Mouse (Mus musculus) erythroblast, embryonic 14.5 days (primary cell): ENCODE results near the gene Klk9.

Experiments
- GATA1 ChIP-seq: IDR thresholded peaks from 2 replicates; pipeline ENCODE4 v1.6.1; 2012; ENCODE audit warnings: low read length, inconsistent platforms, mixed read lengths
- TAL1 ChIP-seq: IDR thresholded peaks from 3 replicates; pipeline ENCODE4 v1.6.1; 2012; ENCODE audit warnings: low read length, inconsistent platforms, mixed read lengths

DNA sequence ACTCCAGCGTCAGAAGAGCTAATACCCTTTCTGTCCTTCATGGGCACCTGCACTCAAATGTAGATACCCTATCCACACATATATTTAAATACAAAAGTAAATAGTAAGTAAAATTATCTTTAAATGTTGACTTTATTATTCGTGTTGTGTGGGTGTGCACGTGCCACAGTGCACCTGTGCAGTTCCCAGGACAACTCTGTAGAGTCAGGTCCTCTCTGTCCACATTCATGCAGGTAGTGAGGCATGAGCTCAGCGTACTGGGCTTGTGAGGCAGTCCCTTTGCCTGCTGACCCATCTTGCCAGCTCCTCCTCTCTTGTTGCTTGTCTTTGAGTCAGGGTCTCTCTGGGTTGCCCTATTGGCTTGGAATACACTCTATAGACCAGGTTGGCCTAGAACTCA, 36.0 kb downstream of the Klk9 start:
- TF ChIP-seq TAL1 = no peak
- no peak for TF ChIP-seq GATA1
